Comparison of ENCODE assay signal across 18 mouse cellular contexts in genomic region chr10:97547740-97548139, GRCm38 (mm10). TPM values are rescaled to one million over a fixed set of nuclear protein-coding genes. Genes with fewer than 3 reads are reported as not detected.
DNase-seq lines count a peak whose midpoint lies in the region; ATAC-seq lines count a peak whose summit lies in the region.
"Had no signal": no experiment of that assay in that cellular context is flagged by ENCODE, and none has a peak within 500 bp of the region (broad histone marks: within the 10 kb centered on the region; RNA-seq: fewer than 3 reads in every experiment).

No protein-coding gene starts in this region.

- H3K9ac ChIP-seq in kidney, embryonic 16.5 days (replicated peaks; ENCODE audit: low read length) = no peak overlapping the region
- no peak overlapping the region for H3K9ac ChIP-seq in lung, embryonic 16.5 days (ENCODE audit: low read length)
- no peak overlapping the region for H3K9ac ChIP-seq in embryonic facial prominence, embryonic 15.5 days
- H3K9ac ChIP-seq: heart, embryonic 13.5 days; hindbrain, embryonic 15.5 days had no signal

- no peak for DNase-seq in kidney, postnatal 14 days
- no peak for DNase-seq in lung, postnatal 36 days
- DNase-seq in thymus, postnatal 10 days (ENCODE audit: low spot score in 2 of 2) = no peak
- DNase-seq: adrenal gland, adult 8-10 months; cerebellum, adult 2 months; cerebellum, postnatal 10 days; gastrocnemius, adult 2 months; gastrocnemius, postnatal 25 days; heart, postnatal 36 days had no signal

- H3K4me3 ChIP-seq in kidney, embryonic 16.5 days (ENCODE audit: low read length) = no peak overlapping the region
- no peak overlapping the region for H3K4me3 ChIP-seq in lung, embryonic 16.5 days (ENCODE audit: low read length)
- no peak overlapping the region for H3K4me3 ChIP-seq in embryonic facial prominence, embryonic 15.5 days (replicated peaks)
- H3K4me3 ChIP-seq: erythroblast, embryonic 14.5 days; forebrain, embryonic 10.5 days; gastrocnemius, adult 2 months; heart, embryonic 13.5 days; hindbrain, embryonic 15.5 days had no signal

- no peaks in the 10 kb centered on the region for H3K27me3 ChIP-seq in kidney, embryonic 16.5 days (ENCODE audit: insufficient read depth, low read length)
- H3K27me3 ChIP-seq in lung, embryonic 16.5 days (ENCODE audit: control insufficient read depth, insufficient read depth, low read depth, low read length) = no peaks in the 10 kb centered on the region
- no peaks in the 10 kb centered on the region for H3K27me3 ChIP-seq in embryonic facial prominence, embryonic 15.5 days
- H3K27me3 ChIP-seq: heart, embryonic 13.5 days; hindbrain, embryonic 15.5 days had no signal

- ATAC-seq in kidney, embryonic 16.5 days (ENCODE audit: low FRiP score, low TSS enrichment) = no peak
- ATAC-seq in lung, embryonic 16.5 days (ENCODE audit: low read depth) = peak; percentile 84
- ATAC-seq in embryonic facial prominence, embryonic 15.5 days (ENCODE audit: insufficient number of reproducible peaks, low FRiP score, low TSS enrichment, low read depth) = no peak
- ATAC-seq: forebrain, embryonic 14.5 days had no signal

- no peaks in the 10 kb centered on the region for H3K9me3 ChIP-seq in kidney, embryonic 16.5 days (ENCODE audit: low read length)
- H3K9me3 ChIP-seq in lung, embryonic 16.5 days (ENCODE audit: control insufficient read depth, low read length) = no peaks in the 10 kb centered on the region; the same call in 1 of the 2 replicates
- H3K9me3 ChIP-seq in embryonic facial prominence, embryonic 15.5 days (replicated peaks) = no peaks in the 10 kb centered on the region
- H3K9me3 ChIP-seq: forebrain, embryonic 10.5 days; heart, embryonic 13.5 days; hindbrain, embryonic 15.5 days had no signal

- no peaks in the 10 kb centered on the region for H3K36me3 ChIP-seq in kidney, embryonic 16.5 days (ENCODE audit: insufficient read depth, low read length)
- H3K36me3 ChIP-seq in lung, embryonic 16.5 days (ENCODE audit: control insufficient read depth, insufficient read depth, low read length) = no peaks in the 10 kb centered on the region
- no peaks in the 10 kb centered on the region for H3K36me3 ChIP-seq in embryonic facial prominence, embryonic 15.5 days
- H3K36me3 ChIP-seq: forebrain, embryonic 10.5 days; heart, embryonic 13.5 days; hindbrain, embryonic 15.5 days had no signal

- 60% methylated on average over 1 of the region's 1 CpGs for WGBS in kidney, embryonic 16.5 days
- WGBS in lung, embryonic 16.5 days = 5% methylated on average over 1 of the region's 1 CpGs
- 54% methylated on average over 1 of the region's 1 CpGs for WGBS in embryonic facial prominence, embryonic 15.5 days

- H3K27ac ChIP-seq in kidney, embryonic 16.5 days (ENCODE audit: low read length) = 0 out of 2 replicates have a peak overlapping the region, but pooled peaks have one; percentile 18
- H3K27ac ChIP-seq in lung, embryonic 16.5 days (ENCODE audit: low read length) = peak overlapping the region; percentile 86
- H3K27ac ChIP-seq in embryonic facial prominence, embryonic 15.5 days (replicated peaks) = peak overlapping the region; percentile 63; the same call in 1 of the 2 replicates
- H3K27ac ChIP-seq: forebrain, embryonic 10.5 days; gastrocnemius, adult 2 months; heart, embryonic 13.5 days; hindbrain, embryonic 15.5 days had no signal

- no peak overlapping the region for H3K4me2 ChIP-seq in kidney, embryonic 16.5 days (replicated peaks; ENCODE audit: low read depth, low read length)
- no peak overlapping the region for H3K4me2 ChIP-seq in lung, embryonic 16.5 days (ENCODE audit: low read depth, low read length)
- no peak overlapping the region for H3K4me2 ChIP-seq in embryonic facial prominence, embryonic 15.5 days (replicated peaks)
- H3K4me2 ChIP-seq: heart, embryonic 13.5 days; hindbrain, embryonic 15.5 days had no signal

- no peaks in the 10 kb centered on the region for H3K4me1 ChIP-seq in kidney, embryonic 16.5 days (ENCODE audit: insufficient read depth, low read length)
- H3K4me1 ChIP-seq in lung, embryonic 16.5 days (replicated peaks; ENCODE audit: control insufficient read depth, insufficient read depth, low read length) = peaks cover 3% of the 10 kb centered on the region; the same call in 1 of the 2 replicates
- no peaks in the 10 kb centered on the region for H3K4me1 ChIP-seq in embryonic facial prominence, embryonic 15.5 days
- H3K4me1 ChIP-seq: forebrain, embryonic 10.5 days; hindbrain, embryonic 15.5 days had no signal

RNA-seq across cellular contexts. Expression of gene Lum, which starts 17.2 kb away (rescaled TPM):
- 68.5 and 76.3 TPM in 2 replicates for polyA plus RNA-seq in kidney, embryonic 16.5 days (2015; fragmentation: Nextera tagmentation; extraction: Ambion mirVana)
- polyA plus RNA-seq in lung, embryonic 16.5 days (2015; fragmentation: Nextera tagmentation; extraction: Ambion mirVana) = 46.4 and 58.2 TPM in 2 replicates
- 532 and 550 TPM in 2 replicates for polyA plus RNA-seq in embryonic facial prominence, embryonic 15.5 days (2015; fragmentation: Nextera tagmentation; extraction: Ambion mirVana)
- polyA plus RNA-seq: erythroblast, embryonic 14.5 days had no signal

RNA-seq across cellular contexts. Expression of gene Kera, which starts 58.9 kb away (rescaled TPM):
- polyA plus RNA-seq in kidney, embryonic 16.5 days (2015; fragmentation: Nextera tagmentation; extraction: Ambion mirVana) = 0.32 and 0.35 TPM in 2 replicates
- 0.28 and 0.30 TPM in 2 replicates for polyA plus RNA-seq in lung, embryonic 16.5 days (2015; fragmentation: Nextera tagmentation; extraction: Ambion mirVana)
- 34.6 and 35.7 TPM in 2 replicates for polyA plus RNA-seq in embryonic facial prominence, embryonic 15.5 days (2015; fragmentation: Nextera tagmentation; extraction: Ambion mirVana)
- polyA plus RNA-seq: cerebellum, adult 2 months; erythroblast, embryonic 14.5 days; forebrain, embryonic 10.5 days; forebrain, embryonic 14.5 days; hindbrain, embryonic 11.5 days had no signal

Comparison
In these comparisons a context has a peak if more than half of its experiments do, and no peak if none do; other contexts are left out.
1. H3K27ac ChIP-seq: peak in every context shown above with its lines; median percentile 86 in lung, embryonic 16.5 days; 63 in embryonic facial prominence, embryonic 15.5 days; 18 in kidney, embryonic 16.5 days.
2. RNA of gene Kera, which starts 58.9 kb away (polyA plus RNA-seq): 34.6 to 35.7 TPM in embryonic facial prominence, embryonic 15.5 days; 0.32 to 0.35 TPM in kidney, embryonic 16.5 days and 0.28 to 0.30 TPM in lung, embryonic 16.5 days; every median in the first group is over 10 times any median in the second.